Mouse (Mus musculus): Measurements from ENCODE around the gene Crim1. TPM values are rescaled to one million over a fixed set of nuclear protein-coding genes. Genes with fewer than 3 reads are reported as not detected.

Crim1 gene
- polyA plus RNA-seq, 1 experiment from 2014 or later = 2.4 TPM

- no peak for DNase-seq (ENCODE audit: low spot score)
Measured at GRCm38 (mm10) chr17:78368481-78368880, 168.4 kb downstream of the Crim1 start.

DNA sequence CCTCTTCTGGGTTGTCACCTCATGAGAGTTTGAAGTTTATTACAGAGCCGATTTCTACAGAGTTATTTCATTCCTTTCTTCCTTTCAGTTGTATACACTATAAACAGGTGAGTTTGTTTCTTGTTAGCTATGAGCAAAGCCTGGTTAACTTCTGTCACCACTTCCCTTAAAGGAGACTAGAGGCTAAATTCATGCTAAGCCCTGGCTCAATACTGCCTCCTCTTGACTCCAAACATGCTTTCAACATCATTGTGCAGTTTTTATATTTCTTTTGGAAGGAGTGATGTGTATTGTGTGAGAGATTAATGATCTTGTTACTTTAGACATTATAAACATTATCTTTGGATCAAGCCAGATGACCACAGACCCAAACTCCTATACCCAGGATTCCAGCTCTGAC, 170.4 kb downstream of the Crim1 start:
- peak; percentile 48 for DNase-seq (ENCODE audit: low spot score)

DNA sequence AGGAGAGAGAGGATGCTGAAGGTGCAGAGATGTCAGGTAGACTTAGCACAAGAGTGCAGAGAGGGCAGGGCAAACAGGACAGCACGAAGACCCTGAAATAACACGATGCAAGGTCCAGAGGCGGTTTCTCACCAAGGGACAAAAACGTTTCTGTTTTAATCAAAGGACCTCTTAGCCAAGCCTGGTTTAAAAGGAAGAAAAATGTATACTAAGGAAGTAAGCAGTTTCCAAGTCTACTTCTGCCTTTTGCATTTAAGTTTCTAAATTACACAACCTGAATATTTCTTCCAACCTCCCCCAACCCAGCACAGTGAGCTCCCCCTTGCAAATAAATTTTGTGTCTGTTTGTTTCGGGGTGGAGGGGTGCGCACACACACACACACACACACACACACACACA, 173.1 kb downstream of the Crim1 start:
- no peak for DNase-seq (ENCODE audit: low spot score)

DNA sequence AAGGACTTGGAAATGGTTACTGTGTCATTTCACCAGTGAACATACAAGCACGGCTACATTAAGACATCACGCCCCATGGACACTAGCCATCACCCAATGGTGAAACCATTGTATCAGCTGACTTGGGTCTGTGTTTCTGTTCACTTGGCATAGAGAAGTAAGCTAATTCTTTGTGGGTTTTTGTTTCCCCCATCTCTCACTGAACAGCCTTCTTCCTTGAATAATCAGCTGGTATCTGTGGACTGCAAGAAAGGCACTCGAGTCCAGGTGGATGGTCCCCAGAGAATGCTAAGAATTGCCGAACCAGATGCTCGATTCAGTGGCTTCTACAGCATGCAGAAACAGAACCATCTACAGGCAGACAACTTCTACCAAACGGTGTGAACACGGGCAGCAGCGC, 173.8 kb downstream of the Crim1 start:
- no peak for DNase-seq (ENCODE audit: low spot score)

DNA sequence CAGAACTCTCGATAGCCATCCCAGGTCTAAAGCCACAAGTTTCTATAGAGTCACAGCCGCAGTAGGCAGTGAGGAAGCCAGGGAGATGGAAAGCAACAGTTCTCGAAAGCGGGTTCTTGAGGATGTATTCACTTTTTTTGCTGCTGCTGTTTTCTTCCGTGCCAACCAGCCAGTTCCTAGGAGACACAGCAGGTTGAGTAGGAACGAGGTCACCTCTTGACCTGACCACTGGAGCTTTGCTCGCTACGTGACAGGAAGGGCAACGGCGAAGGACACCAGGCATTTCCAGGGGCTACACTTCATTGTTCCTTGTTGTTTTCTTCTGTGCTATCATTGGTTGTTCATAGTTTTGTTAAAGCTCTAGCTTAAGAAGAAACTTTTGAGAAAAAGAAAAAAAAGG, 174.7 kb downstream of the Crim1 start:
- no peak for DNase-seq (ENCODE audit: low spot score)

DNA sequence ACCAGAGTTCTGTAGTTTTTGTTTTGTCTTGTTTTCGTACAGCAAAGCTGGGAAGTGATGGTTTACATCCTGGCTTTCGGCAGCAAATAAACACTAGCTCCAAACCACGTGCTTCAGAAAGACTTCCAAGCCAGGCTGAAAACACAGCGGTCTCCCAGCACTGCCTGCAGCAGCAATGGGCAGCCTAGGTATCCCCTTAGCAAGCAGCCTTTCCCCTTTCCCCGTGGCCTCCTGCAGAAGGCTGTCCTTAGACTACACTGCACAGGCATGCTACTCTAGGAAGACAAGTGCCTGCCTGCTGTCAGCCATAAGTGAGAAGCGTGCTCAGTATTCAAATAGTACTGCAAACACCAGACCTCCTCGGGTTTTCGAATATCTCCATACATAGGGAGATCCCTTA, 176.5 kb downstream of the Crim1 start:
- no peak for DNase-seq (ENCODE audit: low spot score)

DNA sequence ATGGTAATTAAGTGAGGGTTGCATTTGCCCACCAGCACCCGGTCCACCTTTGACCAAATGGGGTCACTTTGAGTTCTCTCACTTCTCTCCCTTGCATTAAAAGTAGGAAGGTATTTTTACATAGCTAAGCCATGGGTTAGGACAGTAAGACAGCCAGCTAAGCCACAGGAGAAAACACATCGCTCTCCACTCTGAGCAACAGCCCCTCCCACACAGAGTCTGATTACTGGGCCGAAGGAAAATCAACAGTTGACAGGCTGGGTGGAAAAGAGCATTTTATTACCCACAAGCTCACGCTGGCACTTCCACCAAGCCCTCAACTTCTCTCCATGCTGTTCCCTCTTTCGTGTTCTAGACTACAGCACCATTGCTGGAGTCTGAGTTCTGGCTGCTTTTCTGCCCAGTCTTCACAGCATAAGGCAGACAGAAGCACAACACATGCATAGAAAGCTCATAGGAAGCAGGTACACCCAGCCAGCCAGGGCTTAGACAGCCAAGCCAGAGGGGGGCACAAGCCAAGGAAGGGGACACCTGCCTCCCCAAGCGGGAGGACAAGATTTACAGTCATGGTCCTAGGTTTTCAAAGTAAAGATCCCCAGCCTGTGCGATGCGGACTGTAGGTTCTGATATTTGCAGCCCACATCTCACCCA, 179.2 kb downstream of the Crim1 start:
- DNase-seq (ENCODE audit: low spot score) = no peak

- DNase-seq (ENCODE audit: low spot score) = no peak
Measured at GRCm38 (mm10) chr17:78379730-78380245, 179.7 kb downstream of the Crim1 start.

DNA sequence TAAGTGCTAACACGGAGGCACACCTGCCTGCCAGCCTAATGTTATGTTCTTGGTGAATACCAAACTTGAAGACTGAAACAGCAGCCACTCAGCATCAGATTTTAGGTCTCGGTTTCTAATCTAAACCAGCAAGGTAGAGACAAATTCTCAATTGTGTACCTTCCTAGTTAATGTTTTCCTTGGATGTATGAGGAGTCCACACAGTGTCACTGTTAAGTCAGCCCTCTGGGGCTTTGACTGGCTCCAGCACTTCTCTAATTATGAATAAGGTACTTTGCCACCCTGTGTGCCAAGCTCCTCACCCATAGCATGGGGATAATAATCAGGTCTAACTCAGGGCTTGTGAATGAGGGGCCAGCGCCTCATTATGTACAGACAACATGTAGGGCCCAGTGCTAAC, 182.3 kb downstream of the Crim1 start:
- DNase-seq (ENCODE audit: low spot score) = no peak

- DNase-seq (ENCODE audit: low spot score) = no peak
Measured at GRCm38 (mm10) chr17:78387665-78388064, 187.6 kb downstream of the Crim1 start.

DNA sequence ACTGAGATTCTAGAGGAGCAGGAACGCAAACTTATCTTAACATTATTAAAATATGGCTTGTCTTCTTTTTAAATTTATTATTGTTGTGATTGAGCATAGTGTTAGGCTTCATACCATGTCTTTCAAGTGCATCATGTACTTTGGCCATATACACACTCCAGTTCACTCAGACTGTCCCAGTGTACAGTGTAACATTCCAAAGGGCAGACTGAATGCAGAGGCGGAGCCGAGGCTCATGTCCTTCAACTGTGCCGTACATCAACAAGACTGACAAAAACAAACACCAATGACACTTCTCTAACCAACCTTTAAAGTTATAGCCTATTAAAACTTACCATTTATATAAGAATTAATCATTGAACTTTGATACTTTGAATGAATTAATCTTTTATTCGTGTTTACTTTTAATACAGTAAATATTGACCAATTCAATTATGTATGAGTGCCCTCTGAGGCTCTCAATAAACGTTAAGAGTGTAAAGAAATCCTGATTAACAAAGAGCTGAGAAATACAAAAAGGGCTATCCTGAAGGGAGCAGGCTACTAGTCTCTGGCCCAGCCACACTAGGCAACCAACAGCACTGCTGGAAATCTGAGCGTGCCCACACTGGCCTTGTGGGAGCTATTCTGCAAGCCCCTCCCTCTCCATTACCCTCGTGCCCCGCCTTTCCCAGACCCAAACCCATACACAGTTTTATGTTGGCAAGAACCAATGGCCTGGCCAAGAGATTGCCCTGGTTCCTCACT, 188.2 kb downstream of the Crim1 start:
- no peak for DNase-seq (ENCODE audit: low spot score)

GRCm38 (mm10) chr17:78389573-78389972, 189.5 kb downstream of the Crim1 start:
- no peak for DNase-seq (ENCODE audit: low spot score)

DNA sequence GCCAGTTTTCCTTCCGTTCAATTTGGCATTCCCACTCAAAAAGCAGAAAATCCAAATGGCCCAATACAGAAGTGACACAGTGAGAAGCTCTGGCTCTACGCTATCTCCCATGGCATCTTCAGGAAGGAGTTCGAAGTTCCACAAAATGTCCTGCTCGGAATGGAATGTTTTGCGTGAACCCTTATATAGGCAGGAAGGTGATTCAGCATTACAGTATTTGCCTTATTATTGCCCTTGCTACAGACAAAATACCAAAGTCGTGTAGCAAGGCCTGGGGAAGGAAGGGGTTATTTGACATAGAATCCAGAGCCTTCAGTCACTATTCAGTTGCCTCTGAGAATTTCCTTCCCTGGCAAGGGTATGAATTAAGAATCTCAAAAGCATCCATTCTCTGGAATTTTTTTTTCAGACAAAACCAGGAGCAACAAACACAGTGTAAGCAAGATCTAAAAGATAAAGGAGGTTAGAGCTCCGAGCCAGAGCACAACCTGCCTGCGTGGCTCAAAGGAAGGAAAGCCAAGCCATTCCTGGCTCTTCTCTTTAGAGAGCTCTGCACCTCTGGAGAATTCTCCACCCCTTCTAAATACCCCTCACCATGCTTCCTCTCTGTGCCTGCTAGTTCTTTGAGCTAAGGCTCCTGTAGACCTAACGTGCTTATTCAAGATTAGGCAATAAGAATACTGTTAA, 192.5 kb downstream of the Crim1 start:
- DNase-seq (ENCODE audit: low spot score) = no peak

- DNase-seq (ENCODE audit: low spot score) = peak; percentile 42
Measured at GRCm38 (mm10) chr17:78400130-78400840, 200.2 kb downstream of the Crim1 start.

DNA sequence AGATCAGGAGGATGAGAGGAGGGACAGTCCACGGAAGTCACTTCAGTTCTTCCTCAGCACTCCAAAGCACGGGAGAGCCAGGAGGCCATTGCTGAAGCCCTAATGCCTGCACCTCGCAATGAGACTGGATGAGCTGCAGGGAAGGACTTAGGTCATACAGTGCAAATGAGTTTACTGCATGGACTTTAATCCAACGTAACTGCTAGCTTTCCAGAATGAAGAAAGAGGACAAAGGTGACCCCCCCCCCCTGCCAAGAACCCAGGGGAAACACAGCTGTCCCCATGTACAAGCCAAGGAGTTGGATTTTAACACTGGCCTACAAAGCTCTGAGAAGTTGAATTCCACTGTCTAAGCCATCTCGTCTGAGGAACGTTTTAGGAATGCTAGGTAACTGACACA, 201.3 kb downstream of the Crim1 start:
- no peak for DNase-seq (ENCODE audit: low spot score)

DNA sequence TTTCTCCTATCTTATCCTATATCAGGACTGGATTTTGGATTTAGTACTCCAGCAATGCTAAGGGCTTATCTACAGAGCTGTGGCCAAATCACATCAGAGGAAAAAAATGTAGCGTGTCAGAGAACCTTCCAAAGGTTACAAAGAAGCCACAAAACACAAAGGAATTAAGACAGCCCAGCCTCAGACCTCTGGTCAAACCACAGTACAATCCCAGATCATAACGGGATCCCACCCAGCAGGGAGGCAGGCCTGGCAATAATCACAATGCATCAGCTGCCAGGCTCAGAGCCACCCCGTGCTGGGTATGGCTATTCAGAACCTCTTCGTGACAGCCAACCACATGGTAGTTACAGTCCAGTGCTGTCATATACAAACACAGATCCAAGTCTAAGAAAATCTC, 201.7 kb downstream of the Crim1 start:
- no peak for DNase-seq (ENCODE audit: low spot score)

DNA sequence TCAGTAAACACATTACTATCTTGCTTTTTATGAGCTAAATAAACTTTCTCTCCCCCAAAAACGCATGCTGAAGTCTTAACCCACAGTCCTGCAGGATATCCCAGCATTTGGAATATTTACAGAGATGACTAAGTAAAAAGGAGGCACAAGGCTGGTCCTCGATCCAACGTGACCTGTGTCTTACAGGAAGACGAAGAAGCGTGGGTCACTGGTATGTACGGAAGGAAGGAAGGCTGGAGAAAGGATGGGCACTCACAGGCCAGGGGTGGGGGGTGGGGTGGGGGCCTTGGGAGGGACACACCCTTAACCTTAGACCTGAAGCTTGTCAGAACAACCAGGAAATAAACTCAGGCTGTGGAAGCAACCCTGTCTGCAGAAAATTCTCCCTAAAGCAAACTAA, 202.1 kb downstream of the Crim1 start:
- no peak for DNase-seq (ENCODE audit: low spot score)

GRCm38 (mm10) chr17:78403229-78403628, 203.2 kb downstream of the Crim1 start:
- no peak for DNase-seq (ENCODE audit: low spot score)

DNA sequence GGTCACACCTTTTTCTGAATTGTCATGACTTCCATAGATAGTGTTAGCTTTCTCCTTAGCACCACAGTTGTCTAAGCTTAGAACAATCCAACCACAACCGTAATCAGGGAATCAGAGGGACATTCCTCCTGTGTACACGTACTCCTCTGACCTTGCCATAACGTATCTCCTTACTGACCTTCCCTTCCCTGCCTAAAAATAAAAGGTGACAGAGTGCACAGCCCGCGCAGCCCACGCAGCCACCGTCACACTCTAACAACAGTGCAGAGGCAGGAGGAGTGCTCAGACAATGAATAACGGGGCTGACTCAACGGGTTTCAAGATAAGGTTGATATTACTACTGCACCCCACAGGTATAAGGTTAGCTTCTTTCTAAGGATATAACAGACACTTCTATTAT, 203.8 kb downstream of the Crim1 start:
- no peak for DNase-seq (ENCODE audit: low spot score)

GRCm38 (mm10) chr17:78405336-78405735, 205.3 kb downstream of the Crim1 start:
- DNase-seq (ENCODE audit: low spot score) = no peak

- DNase-seq (ENCODE audit: low spot score) = no peak
Measured at GRCm38 (mm10) chr17:78406854-78407253, 206.8 kb downstream of the Crim1 start.

DNA sequence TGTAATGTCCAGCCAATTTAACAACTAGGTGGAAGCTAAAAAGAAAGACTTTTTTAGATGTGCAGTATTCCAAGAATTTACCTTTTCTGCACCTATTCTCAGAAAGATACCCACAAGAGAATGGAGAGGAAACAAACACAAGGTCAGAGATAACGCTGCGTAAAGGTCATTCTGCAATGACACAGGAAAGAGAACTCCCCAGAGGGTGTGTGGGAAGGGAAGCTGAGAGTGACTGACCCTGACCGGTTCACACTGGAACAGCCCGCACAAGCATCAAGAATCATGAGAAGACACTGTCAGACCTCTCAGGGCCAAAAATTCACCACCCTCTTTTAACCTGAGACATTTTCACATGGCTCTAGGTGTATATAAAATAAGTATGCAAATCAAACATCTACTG, 207.5 kb downstream of the Crim1 start:
- no peak for DNase-seq (ENCODE audit: low spot score)

All from thymus, postnatal 0 days (tissue).